Mouse (Mus musculus): ENCODE results near the gene Amigo1. TPM values are rescaled to one million over a fixed set of nuclear protein-coding genes. Genes with fewer than 3 reads are reported as not detected.

The Amigo1 gene
- polyA plus RNA-seq, 1 experiment from 2014 or later, result 9.8 TPM

DNA sequence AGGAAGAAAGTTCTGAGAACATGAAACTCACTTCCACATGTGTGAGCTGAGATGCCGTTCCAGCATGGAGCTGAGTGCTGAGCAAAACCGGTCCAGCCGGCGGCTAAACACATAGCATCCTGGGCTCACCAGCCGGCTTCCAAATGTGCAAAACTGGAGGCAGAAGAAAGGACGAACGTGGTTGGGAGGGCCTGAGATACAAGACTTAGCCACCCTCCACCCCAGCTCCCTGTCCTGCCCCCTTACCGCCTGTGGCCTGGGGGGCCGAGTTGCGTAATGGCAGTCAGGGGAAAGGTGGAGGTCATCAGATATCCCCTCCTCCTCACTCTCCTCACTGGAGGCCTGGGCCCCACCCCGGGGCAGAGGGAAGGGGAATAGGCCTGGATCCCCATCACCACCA lies 18.3 kb downstream of the Amigo1 start:
- 87% methylated on average over 11 of the region's 11 CpGs for WGBS
- Histone ChIP-seq H3K4me2 (ENCODE audit: low read length) (no peak overlapping the region), H3K27ac (ENCODE audit: low read depth, low read length) (no peak overlapping the region), H3K9ac (ENCODE audit: low read depth, low read length) (no peak overlapping the region), H3K9me3 (ENCODE audit: control insufficient read depth, low read length) (no peaks in the 10 kb centered on the region), H3K36me3 (ENCODE audit: control insufficient read depth, insufficient read depth, low read length) (peaks cover 22% of the 10 kb centered on the region), H3K4me1 (ENCODE audit: control insufficient read depth, insufficient read depth, low read depth, low read length) (peaks cover 15% of the 10 kb centered on the region), H3K4me3 (ENCODE audit: low read length) (no peak overlapping the region), H3K27me3 (replicated peaks; ENCODE audit: control insufficient read depth, insufficient read depth, low read length) (no peaks in the 10 kb centered on the region)
- ATAC-seq, result no peak

- no peaks in the 10 kb centered on the region for H3K9me3 ChIP-seq (ENCODE audit: control insufficient read depth, low read length)
- no peak overlapping the region for H3K4me3 ChIP-seq (ENCODE audit: low read length)
- WGBS, result 92% methylated on average over 8 of the region's 8 CpGs
- H3K9ac ChIP-seq (ENCODE audit: low read depth, low read length), result no peak overlapping the region
- ATAC-seq, result no peak
- H3K27ac ChIP-seq (ENCODE audit: low read depth, low read length), result no peak overlapping the region
- H3K4me2 ChIP-seq (ENCODE audit: low read length), result no peak overlapping the region
- H3K4me1 ChIP-seq (ENCODE audit: control insufficient read depth, insufficient read depth, low read depth, low read length), result peaks cover 15% of the 10 kb centered on the region
- peaks cover 22% of the 10 kb centered on the region for H3K36me3 ChIP-seq (ENCODE audit: control insufficient read depth, insufficient read depth, low read length)
- H3K27me3 ChIP-seq (replicated peaks; ENCODE audit: control insufficient read depth, insufficient read depth, low read length), result no peaks in the 10 kb centered on the region
Measured at GRCm38 (mm10) chr3:108205601-108206000, 19.5 kb downstream of the Amigo1 start.

GRCm38 (mm10) chr3:108206731-108207375 lies 20.7 kb downstream of the Amigo1 start:
- Histone ChIP-seq H3K9me3 (ENCODE audit: control insufficient read depth, low read length) (no peaks in the 10 kb centered on the region), H3K36me3 (ENCODE audit: control insufficient read depth, insufficient read depth, low read length) (peaks cover 20% of the 10 kb centered on the region), H3K9ac (ENCODE audit: low read depth, low read length) (no peak overlapping the region), H3K4me2 (ENCODE audit: low read length) (no peak overlapping the region), H3K4me3 (ENCODE audit: low read length) (no peak overlapping the region), H3K27ac (ENCODE audit: low read depth, low read length) (no peak overlapping the region), H3K27me3 (replicated peaks; ENCODE audit: control insufficient read depth, insufficient read depth, low read length) (no peaks in the 10 kb centered on the region), H3K4me1 (ENCODE audit: control insufficient read depth, insufficient read depth, low read depth, low read length) (peaks cover 16% of the 10 kb centered on the region)
- 81% methylated on average over 15 of the region's 15 CpGs for WGBS
- no peak for ATAC-seq

GRCm38 (mm10) chr3:108209001-108209400 lies 22.9 kb downstream of the Amigo1 start:
- Histone ChIP-seq H3K4me2 (ENCODE audit: low read length) (peak overlapping the region; percentile 90), H3K36me3 (ENCODE audit: control insufficient read depth, insufficient read depth, low read length) (peaks cover 10% of the 10 kb centered on the region), H3K4me3 (ENCODE audit: low read length) (peak overlapping the region; percentile 50), H3K4me1 (ENCODE audit: control insufficient read depth, insufficient read depth, low read depth, low read length) (peaks cover 22% of the 10 kb centered on the region), H3K27ac (ENCODE audit: low read depth, low read length) (no peak overlapping the region), H3K9me3 (ENCODE audit: control insufficient read depth, low read length) (no peaks in the 10 kb centered on the region), H3K27me3 (replicated peaks; ENCODE audit: control insufficient read depth, insufficient read depth, low read length) (no peaks in the 10 kb centered on the region), H3K9ac (ENCODE audit: low read depth, low read length) (peak overlapping the region; percentile 81)
- WGBS, result 52% methylated on average over 3 of the region's 3 CpGs
- no peak for ATAC-seq

GRCm38 (mm10) chr3:108209536-108209935 lies 23.4 kb downstream of the Amigo1 start:
- Histone ChIP-seq H3K9ac (ENCODE audit: low read depth, low read length) (peak overlapping the region; percentile 81), H3K4me2 (ENCODE audit: low read length) (peak overlapping the region; percentile 90), H3K4me3 (ENCODE audit: low read length) (peak overlapping the region; percentile 50), H3K36me3 (ENCODE audit: control insufficient read depth, insufficient read depth, low read length) (peaks cover 10% of the 10 kb centered on the region), H3K9me3 (ENCODE audit: control insufficient read depth, low read length) (no peaks in the 10 kb centered on the region), H3K27ac (ENCODE audit: low read depth, low read length) (peak overlapping the region; percentile 97), H3K4me1 (ENCODE audit: control insufficient read depth, insufficient read depth, low read depth, low read length) (peaks cover 22% of the 10 kb centered on the region), H3K27me3 (replicated peaks; ENCODE audit: control insufficient read depth, insufficient read depth, low read length) (no peaks in the 10 kb centered on the region)
- 8% methylated on average over 8 of the region's 8 CpGs for WGBS
- no peak for ATAC-seq

DNA sequence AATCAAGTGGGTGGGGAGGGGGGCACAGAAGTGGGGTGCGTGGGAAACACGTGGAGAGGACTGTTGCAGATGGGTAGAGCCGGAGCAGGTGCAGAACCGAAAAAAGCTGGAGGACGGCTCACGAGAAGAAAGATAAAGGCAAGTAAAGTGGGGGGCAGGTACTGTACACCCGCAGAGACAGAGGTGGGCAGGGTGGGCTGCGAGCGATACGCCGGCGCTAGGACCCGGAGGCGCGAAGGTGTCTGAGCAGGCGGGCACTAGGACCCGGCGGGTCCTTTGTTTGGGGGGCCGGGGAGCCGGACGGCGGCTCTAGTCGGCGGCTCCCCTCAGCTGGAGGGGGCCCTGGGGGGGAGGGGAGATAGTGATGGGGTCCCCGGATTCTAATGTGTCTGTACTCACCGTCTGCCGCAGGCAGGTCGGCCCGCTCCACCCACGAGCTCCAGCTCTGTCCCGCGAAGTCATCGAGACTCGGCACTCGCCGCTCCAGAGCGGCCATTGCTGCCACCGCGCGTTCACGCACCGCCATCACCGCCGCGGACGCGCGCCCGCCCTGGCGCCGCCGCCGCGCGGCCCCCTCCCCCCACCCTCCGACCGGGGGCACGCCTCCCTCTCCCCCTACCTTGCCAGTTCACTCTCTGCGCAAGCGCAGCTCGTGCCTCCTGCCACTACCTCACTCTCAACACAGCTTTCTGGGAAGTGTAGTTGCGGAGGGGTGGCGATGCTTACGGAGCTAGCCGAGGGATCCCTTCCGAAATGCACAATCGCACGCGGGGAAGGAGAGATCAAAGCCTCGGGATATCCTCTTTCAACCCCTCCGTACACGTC lies 24.0 kb downstream of the Amigo1 start:
- Histone ChIP-seq H3K9me3 (ENCODE audit: control insufficient read depth, low read length) (no peaks in the 10 kb centered on the region), H3K9ac (ENCODE audit: low read depth, low read length) (peak overlapping the region; percentile 81), H3K4me3 (ENCODE audit: low read length) (peak overlapping the region; percentile 50), H3K27me3 (replicated peaks; ENCODE audit: control insufficient read depth, insufficient read depth, low read length) (no peaks in the 10 kb centered on the region), H3K36me3 (ENCODE audit: control insufficient read depth, insufficient read depth, low read length) (peaks cover 10% of the 10 kb centered on the region), H3K4me2 (ENCODE audit: low read length) (peak overlapping the region; percentile 90), H3K4me1 (ENCODE audit: control insufficient read depth, insufficient read depth, low read depth, low read length) (peaks cover 22% of the 10 kb centered on the region), H3K27ac (ENCODE audit: low read depth, low read length) (peak overlapping the region; percentile 97)
- WGBS, result under 1% methylated on average over 72 of the region's 72 CpGs
- peak; percentile 95 for ATAC-seq

GRCm38 (mm10) chr3:108210771-108211139 lies 24.6 kb downstream of the Amigo1 start, which contains the start of gene Atxn7l2:
Atxn7l2 (minus strand) TSS chr3:108210934.
- peak within 1 kb of the TSS; percentile 97 for H3K27ac ChIP-seq (ENCODE audit: low read depth, low read length)
- peaks cover 22% of the 10 kb centered on the region for H3K4me1 ChIP-seq (ENCODE audit: control insufficient read depth, insufficient read depth, low read depth, low read length)
- H3K4me3 ChIP-seq (ENCODE audit: low read length), result peak within 1 kb of the TSS; percentile 50
- peaks cover 5% of the 10 kb centered on the region for H3K36me3 ChIP-seq (ENCODE audit: control insufficient read depth, insufficient read depth, low read length)
- peak within 1 kb of the TSS; percentile 90 for H3K4me2 ChIP-seq (ENCODE audit: low read length)
- no peaks in the 10 kb centered on the region for H3K27me3 ChIP-seq (replicated peaks; ENCODE audit: control insufficient read depth, insufficient read depth, low read length)
- under 1% methylated on average over 14 of the region's 14 CpGs for WGBS
- peak within 1 kb of the TSS; percentile 81 for H3K9ac ChIP-seq (ENCODE audit: low read depth, low read length)
- ATAC-seq, result peak; percentile 91
- H3K9me3 ChIP-seq (ENCODE audit: control insufficient read depth, low read length), result no peaks in the 10 kb centered on the region

- Histone ChIP-seq H3K36me3 (ENCODE audit: control insufficient read depth, insufficient read depth, low read length) (no peaks in the 10 kb centered on the region), H3K4me2 (ENCODE audit: low read length) (peak overlapping the region; percentile 59), H3K4me1 (ENCODE audit: control insufficient read depth, insufficient read depth, low read depth, low read length) (peaks cover 22% of the 10 kb centered on the region), H3K27ac (ENCODE audit: low read depth, low read length) (peak overlapping the region; percentile 97), H3K27me3 (replicated peaks; ENCODE audit: control insufficient read depth, insufficient read depth, low read length) (no peaks in the 10 kb centered on the region; the same call in 1 of the 2 replicates), H3K9me3 (ENCODE audit: control insufficient read depth, low read length) (no peaks in the 10 kb centered on the region), H3K9ac (ENCODE audit: low read depth, low read length) (peak overlapping the region; percentile 31; the same call in 1 of the 2 replicates), H3K4me3 (ENCODE audit: low read length) (peak overlapping the region; percentile 50)
- 60% methylated on average over 6 of the region's 6 CpGs for WGBS
- ATAC-seq, result no peak
Measured at GRCm38 (mm10) chr3:108211845-108212244, 25.7 kb downstream of the Amigo1 start.

DNA sequence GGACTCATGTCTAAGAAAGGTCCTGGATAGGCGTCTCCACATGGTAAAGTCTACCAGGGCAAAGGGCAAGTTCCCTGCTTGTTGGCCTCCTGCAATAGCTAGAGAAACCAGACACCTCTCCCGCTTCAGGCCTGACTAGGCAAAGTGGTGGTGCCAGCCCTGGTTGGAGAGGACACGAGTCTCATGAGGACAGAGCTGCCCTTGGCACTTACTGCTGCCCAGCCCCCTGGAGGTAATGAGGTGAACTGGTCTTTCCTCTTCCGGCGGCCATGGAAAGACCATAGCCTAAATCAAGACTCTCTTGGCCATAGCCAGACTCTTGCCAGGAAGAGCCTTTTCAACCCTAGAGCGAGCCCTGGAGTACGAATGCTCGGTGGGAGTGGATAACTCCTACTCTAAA lies 26.3 kb downstream of the Amigo1 start:
- H3K27ac ChIP-seq (ENCODE audit: low read depth, low read length), result peak overlapping the region; percentile 97
- no peaks in the 10 kb centered on the region for H3K36me3 ChIP-seq (ENCODE audit: control insufficient read depth, insufficient read depth, low read length)
- no peak overlapping the region for H3K4me2 ChIP-seq (ENCODE audit: low read length)
- H3K4me3 ChIP-seq (ENCODE audit: low read length), result no peak overlapping the region
- no peak for ATAC-seq
- peaks cover 22% of the 10 kb centered on the region for H3K4me1 ChIP-seq (ENCODE audit: control insufficient read depth, insufficient read depth, low read depth, low read length)
- H3K27me3 ChIP-seq (replicated peaks; ENCODE audit: control insufficient read depth, insufficient read depth, low read length), result no peaks in the 10 kb centered on the region; the same call in 1 of the 2 replicates
- no peaks in the 10 kb centered on the region for H3K9me3 ChIP-seq (ENCODE audit: control insufficient read depth, low read length)
- H3K9ac ChIP-seq (ENCODE audit: low read depth, low read length), result no peak overlapping the region
- WGBS, result 86% methylated on average over 8 of the region's 8 CpGs

All from hindbrain, embryonic 16.5 days (tissue).